Mouse (Mus musculus) kidney, adult 10 weeks (tissue): Measurements from ENCODE around the gene Zfp541. TPM values are rescaled to one million over a fixed set of nuclear protein-coding genes. Genes with fewer than 3 reads are reported as not detected.

Experiments used
- polyA plus RNA-seq: library from polyadenylated mRNA; stranded (reverse); fragments of 350-450 nt; fragmentation: Illumina TruSeq; extraction: RNeasy Lipid Tissue Mini Kit (QIAGEN cat#74804); gene quantifications from one replicate; pipeline ENCODE4 v1.2.3, GENCODE M21; 2014; ENCODE audit warnings: low read depth, low replicate concordance

Zfp541 gene
- polyA plus RNA-seq = not detected

GRCm38 (mm10) chr7:16061219-16062098 lies at the start of gene Zfp541:
Gene Zfp541 (plus strand): TSS chr7:16061814.

GRCm38 (mm10) chr7:16047338-16048146 lies 14.1 kb upstream of the Zfp541 start, which contains the start of gene Bicra:
Gene Bicra (minus strand): TSS chr7:16047921.

GRCm38 (mm10) chr7:16098021-16099017 lies 36.7 kb downstream of the Zfp541 start, which contains the start of gene Napa:
Gene Napa (plus strand): TSS chr7:16098458.

GRCm38 (mm10) chr7:16119569-16120261 lies 58.1 kb downstream of the Zfp541 start, which contains the start of gene Kptn:
Gene Kptn (plus strand): TSS chr7:16119895.

GRCm38 (mm10) chr7:16129421-16129845 lies 67.8 kb downstream of the Zfp541 start, which contains the start of gene Slc8a2:
Gene Slc8a2 (plus strand): TSS chr7:16129826.

Other genes with a start within 250 kb of the Zfp541 start
- gene Obox6, start 222.1 kb upstream of the Zfp541 start, polyA plus RNA-seq = not detected
- gene Crx, start 181.8 kb upstream of the Zfp541 start, polyA plus RNA-seq = not detected
- not detected for gene Crxos, start 179.2 kb upstream of the Zfp541 start, polyA plus RNA-seq
- gene Selenow, start 139.4 kb upstream of the Zfp541 start, polyA plus RNA-seq = 2.9 TPM
- 10.2 TPM for gene Nop53, start 115.7 kb upstream of the Zfp541 start, polyA plus RNA-seq
- gene Ehd2, start 94.2 kb upstream of the Zfp541 start, polyA plus RNA-seq = 6.9 TPM
- gene Bicra, start 13.9 kb upstream of the Zfp541 start, polyA plus RNA-seq = 0.28 TPM
- 19.9 TPM for gene Napa, start 36.6 kb downstream of the Zfp541 start, polyA plus RNA-seq
- 3.5 TPM for gene Kptn, start 58.1 kb downstream of the Zfp541 start, polyA plus RNA-seq
- 0.08 TPM for gene Slc8a2, start 68.0 kb downstream of the Zfp541 start, polyA plus RNA-seq
- not detected for gene Meis3, start 113.3 kb downstream of the Zfp541 start, polyA plus RNA-seq
- 0.24 TPM for gene Dhx34, start 160.2 kb downstream of the Zfp541 start, polyA plus RNA-seq
- gene C5ar2, start 182.3 kb downstream of the Zfp541 start, polyA plus RNA-seq = 0.12 TPM
- 0.57 TPM for gene C5ar1, start 197.7 kb downstream of the Zfp541 start, polyA plus RNA-seq
- gene Inafm1, start 211.8 kb downstream of the Zfp541 start, polyA plus RNA-seq = 0.93 TPM
- gene Ccdc9, start 225.0 kb downstream of the Zfp541 start, polyA plus RNA-seq = 10.5 TPM
- not detected for gene Bbc3, start 246.6 kb downstream of the Zfp541 start, polyA plus RNA-seq